Mouse (Mus musculus): ENCODE data around the gene Btbd19. TPM values are rescaled to one million over a fixed set of nuclear protein-coding genes. Genes with fewer than 3 reads are reported as not detected.

Btbd19 gene
- total RNA-seq, 2 experiments from 2014 or later, result 8.0 to 8.4 TPM

DNA sequence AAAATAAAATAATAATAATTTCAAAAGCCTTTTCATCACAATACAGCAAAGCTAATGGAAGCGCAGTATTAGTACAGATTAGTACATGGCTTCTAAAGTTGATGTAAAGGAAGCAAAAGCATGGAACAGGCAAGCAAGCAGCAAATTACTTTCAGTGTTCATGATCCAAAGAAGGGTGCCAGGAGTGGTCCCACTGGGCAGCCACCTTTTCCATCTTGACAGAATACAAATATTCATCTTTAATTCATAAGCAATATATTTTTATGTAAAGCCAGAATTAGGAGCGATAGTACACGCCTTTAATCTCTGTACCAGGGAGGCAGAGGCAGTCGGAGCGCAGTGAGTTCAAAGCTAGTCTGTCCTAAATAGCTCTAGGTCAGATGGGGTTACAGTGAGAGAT lies 5.9 kb downstream of the Btbd19 start:
- no peak for DNase-seq
- intact Hi-C loops (cut with DNase I), result no loop called here

DNA sequence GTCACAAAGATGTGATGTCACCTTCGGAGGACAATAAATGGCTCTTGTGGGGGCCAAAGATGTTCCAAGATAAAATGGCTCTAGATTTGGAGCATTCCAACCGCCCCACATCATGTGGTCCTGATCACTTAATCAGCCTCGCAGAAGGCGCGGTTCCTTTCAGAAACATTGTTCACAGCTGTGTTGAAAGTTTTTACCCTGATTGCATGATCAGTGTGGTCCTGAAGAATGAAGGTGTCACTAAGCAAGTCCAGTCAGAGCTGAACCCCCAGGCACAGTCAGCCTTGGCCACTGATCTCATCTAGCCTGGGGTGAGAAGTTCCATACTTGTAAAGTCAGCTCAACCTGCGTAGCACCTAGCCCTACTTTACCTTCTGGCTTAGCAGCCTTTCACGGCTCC lies 7.6 kb downstream of the Btbd19 start:
- intact Hi-C loops (cut with DNase I), result no loop called here
- no peak for DNase-seq

DNA sequence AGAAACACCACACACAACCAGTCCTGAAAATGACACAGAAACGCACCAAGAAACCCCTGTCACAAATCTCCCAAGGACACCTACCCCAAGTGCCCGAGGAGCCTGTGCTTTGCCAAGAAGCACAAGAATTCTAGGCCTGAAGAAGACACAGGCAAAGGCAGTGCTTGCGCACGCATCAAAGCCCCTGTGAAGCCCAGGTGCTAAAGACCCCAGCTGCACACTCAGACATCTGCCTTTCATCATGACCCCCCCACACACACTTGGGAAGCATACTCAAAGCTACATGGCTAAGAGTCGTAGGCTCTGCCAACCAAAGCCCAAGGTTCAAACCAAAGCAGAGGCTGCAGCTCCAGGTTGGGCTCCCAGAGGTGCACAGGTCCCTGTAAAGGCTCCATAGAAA lies 9.9 kb downstream of the Btbd19 start:
- DNase-seq, result no peak
- intact Hi-C loops (cut with DNase I), result no loop called here

DNA sequence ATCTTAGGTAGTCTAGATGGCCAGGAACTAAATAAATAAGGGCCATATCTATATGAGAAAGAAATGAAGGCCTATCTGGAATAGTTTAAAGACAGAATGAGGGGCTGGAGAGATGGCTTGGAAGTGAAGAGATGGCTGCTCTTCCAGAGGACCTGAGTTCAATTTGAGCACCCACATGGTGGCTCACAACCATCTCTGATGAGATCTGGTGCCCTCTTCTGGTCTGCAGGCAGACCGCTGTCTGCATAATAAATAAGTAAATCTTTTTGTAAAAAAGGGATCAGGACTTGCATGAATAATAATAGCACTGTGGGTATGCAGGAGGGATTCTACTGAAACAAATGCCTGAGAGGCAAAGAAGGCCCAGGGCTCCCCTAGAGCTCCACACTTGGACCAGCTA lies 12.3 kb downstream of the Btbd19 start:
- no peak for DNase-seq

DNA sequence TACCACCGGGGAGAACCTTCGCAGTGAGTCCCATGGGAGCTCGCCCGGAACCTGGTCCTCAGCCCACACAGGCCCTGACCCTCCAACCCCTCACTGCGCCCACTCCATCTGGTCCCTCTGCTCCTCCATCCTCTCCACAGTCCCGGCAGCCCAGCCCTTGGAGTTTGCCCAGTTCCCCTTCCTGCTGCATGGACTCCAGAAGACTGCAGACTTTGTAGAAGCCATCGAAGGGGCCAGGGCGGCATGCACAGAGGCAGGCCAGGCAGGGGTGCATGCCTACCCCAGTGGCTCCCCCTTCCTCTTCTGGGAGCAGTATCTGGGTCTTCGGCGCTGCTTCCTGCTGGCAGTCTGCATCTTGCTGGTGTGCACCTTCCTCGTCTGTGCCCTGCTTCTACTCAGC lies 14.5 kb downstream of the Btbd19 start:
- intact Hi-C loops (cut with DNase I), result no loop called here

More for the DNA sequence above, 12.3 kb downstream of the Btbd19 start:
- intact Hi-C loops (cut with DNase I), result no loop called here

DNA sequence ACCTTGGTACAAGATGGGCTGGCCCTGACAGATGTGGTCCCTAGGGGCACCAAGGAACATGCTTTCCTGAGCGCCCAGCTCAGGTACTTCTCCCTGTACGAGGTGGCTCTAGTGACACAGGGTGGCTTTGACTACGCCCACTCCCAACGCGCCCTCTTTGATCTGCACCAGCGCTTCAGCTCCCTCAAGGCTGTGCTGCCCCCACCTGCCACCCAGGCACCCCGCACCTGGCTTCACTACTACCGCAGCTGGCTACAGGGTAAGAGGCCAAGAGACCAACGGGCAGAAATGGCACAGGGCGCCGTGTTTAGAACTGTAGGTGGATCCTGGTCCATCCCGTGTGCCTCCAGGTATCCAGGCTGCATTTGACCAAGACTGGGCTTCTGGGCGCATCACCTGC lies 15.3 kb downstream of the Btbd19 start:
- DNase-seq, result no peak
- intact Hi-C loops (cut with DNase I), result no loop called here

More for the DNA sequence above, 14.5 kb downstream of the Btbd19 start:
- DNase-seq, result no peak

DNA sequence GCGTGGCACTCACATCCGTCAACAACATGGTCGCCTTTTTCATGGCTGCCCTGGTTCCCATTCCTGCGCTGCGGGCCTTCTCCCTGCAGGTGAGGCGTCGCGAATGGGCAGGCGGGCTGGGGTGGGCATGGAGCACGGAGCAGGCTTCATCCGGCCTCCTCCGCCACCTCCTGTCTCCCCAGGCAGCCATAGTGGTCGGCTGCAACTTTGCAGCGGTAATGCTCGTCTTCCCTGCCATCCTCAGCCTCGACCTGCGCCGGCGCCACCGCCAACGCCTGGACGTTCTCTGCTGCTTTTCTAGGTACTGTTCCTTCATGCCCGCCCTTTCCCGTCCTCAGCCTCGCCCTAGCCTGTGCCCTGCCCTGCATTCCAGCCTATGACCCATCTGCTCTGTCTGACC lies 16.2 kb downstream of the Btbd19 start:
- intact Hi-C loops (cut with DNase I), result no loop called here
- DNase-seq, result no peak

DNA sequence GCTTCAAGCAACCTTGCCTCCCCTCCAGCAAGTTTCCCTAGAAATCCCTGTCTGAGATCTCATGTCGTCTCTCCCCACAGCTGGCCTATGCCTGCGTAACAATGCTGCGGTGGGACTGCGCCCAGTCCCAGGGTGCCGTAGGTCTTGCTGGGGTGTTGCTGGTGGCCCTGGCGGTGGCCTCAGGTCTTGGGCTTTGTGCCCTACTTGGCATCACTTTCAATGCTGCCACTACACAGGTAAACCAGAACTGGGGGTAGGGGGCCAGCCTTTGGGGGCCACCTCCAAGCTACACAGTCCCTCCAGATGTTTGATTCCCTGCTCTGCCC lies 17.0 kb downstream of the Btbd19 start:
- intact Hi-C loops (cut with DNase I), result no loop called here

DNA sequence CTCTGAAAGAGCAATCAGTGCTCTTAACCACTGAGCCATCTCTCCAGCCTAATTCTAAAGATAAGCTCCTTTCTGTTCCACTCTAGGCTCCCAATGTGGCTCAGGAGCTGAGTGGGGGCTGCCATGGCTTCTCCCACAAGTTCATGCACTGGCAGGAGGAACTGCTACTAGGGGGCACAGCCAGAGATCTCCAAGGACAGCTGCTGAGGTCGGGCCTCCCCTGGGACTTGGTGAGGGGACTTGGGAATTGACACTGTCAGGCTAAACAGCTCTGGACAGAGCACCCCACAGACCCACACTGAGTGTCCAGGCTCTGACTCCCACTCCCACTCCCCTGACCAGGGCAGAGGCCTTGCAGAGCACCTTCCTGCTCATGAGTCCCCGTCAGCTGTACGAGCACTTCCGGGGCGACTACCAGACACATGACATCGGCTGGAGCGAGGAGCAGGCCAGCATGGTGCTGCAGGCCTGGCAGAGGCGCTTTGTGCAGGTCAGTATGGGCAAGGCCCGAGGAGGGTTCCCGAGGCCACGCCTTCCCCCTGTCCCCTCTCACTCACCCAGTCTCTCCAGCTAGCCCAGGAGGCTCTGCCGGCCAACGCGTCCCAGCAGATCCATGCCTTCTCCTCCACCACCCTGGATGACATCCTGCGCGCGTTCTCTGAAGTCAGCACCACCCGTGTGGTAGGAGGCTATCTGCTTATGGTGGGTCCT lies 17.6 kb downstream of the Btbd19 start:
- no peak for DNase-seq
- intact Hi-C loops (cut with DNase I), result no loop called here

More for the DNA sequence above, 17.0 kb downstream of the Btbd19 start:
- no peak for DNase-seq

DNA sequence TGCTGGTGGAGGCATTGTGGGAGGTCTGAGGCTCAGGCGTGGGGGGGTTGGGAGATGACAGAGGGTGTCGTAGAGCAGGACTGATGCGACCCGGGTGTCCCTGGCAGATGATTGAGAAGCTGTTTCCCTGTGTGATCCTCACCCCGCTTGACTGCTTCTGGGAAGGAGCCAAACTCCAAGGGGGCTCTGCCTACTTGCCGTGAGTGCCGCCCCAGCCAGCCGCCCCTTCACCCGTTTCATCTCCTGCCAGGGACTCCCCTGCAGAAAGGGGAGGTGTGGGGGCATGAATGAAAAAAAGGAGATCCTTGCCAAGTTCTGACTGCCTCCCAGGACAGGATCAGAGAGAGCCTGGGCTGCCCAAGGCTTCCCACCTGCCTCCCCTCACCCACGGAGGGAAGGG lies 20.4 kb downstream of the Btbd19 start:
- DNase-seq, result peak; percentile 49
- intact Hi-C loops (cut with DNase I), result no loop called here

DNA sequence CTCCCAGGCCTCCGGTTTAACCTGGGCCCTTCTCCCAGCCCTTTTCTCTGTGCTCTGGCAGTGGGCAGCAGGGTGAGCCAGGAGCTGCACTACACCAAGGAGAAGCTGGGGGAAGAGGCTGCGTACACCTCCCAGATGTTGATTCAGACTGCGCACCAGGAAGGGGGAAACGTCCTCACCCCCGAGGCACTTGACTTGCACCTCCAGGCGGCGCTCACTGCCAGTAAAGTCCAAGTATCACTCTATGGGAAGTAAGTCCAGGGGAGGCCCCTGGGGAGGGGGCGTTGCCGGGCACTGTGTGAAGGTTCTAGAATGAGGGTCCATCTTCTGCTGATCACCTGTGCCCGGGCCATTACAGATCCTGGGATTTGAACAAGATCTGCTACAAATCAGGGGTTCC lies 20.9 kb downstream of the Btbd19 start:
- intact Hi-C loops (cut with DNase I), result no loop called here
- no peak for DNase-seq

DNA sequence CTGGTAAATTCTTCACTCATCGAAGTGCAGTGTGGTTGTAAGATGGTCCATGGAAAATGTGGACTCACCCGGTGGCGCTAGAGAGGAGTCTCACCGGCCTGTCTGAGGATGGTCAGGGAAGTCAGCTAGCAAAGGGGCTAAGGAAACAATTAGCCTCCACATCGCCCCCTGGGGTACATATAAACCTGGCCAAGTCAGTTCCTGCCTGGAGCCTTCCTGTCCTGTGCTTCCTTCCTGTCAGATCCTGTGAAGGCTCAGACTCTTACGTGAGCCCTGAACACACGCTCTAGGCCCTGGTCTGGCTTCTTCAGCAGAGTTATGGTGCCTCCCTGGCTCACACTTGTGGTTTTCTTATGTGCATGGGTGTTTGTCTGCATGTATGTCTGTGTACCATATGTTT lies 24.3 kb downstream of the Btbd19 start:
- intact Hi-C loops (cut with DNase I), result no loop called here
- DNase-seq, result peak; percentile 67

DNA sequence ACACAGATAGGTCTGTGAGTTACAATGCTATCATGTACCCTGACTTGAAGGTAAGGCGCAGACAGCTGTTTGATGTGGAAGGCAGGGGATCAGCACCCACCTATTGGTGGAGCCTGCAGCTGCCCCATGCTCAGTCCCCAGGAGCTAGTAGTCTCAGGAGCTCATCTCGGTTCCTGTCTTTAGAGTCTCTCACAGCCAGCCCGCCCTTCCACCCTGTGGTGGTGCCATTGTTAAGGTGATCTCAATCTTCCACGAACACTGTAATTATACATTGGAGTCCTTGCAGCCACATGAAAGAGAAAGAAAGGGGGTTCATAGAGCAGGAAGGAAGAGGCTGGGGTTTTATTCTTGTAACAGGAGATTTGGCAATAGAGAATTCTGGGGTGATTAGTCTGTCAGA lies 25.5 kb downstream of the Btbd19 start:
- DNase-seq, result no peak
- intact Hi-C loops (cut with DNase I), result no loop called here

DNA sequence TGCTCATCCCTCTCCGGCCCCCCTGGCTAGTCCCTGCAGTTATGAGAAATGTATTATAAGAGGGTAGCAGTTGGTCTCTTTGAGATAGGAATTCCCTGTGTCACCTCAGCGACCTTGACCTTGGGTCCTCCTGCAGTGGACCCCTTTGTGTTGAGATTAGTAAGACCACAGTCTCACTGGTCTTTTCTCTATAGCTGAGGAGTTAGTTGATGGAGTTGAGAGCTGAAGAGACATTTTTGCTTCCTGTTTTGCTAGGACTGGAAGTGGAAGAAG lies 26.8 kb downstream of the Btbd19 start:
- no peak for DNase-seq
- intact Hi-C loops (cut with DNase I), result no loop called here

DNA sequence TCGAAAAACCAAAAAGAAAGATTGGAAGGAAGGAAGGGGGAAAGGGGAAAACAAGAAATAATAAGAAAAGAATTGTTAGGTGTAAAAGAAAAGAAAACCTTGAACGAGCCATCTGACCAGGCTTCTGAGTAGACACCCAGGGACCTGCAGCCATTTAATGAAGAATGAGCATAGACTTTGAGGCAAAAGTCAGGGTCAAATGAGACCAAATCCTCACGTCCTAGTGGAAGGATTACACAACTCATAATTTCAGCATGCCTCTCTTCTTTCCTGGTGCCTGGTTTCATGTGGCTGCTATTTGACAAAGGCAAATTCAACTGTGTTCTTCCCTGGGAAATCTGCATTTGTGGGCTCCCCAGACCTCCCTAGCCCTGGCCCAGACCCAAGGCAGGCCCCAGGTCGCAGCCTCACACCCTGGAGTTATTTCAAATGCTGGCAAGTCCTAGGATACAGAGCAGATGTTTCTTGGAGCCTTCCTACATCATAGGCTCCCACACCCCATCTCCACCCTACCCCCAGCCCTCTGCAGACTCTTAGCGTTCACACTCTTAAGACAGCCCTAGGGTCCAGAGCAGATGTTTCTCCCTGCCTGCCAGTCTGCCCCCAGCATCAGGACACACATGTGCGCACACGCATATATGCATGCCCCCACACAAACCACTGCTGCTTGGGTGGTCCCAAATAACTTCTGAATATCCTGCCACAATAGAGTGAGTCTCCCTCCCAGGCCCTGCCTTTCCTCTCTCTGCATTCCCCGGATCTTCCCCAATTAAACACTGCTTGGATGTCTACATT lies 27.4 kb downstream of the Btbd19 start:
- DNase-seq, result no peak
- intact Hi-C loops (cut with DNase I), result no loop called here

DNA sequence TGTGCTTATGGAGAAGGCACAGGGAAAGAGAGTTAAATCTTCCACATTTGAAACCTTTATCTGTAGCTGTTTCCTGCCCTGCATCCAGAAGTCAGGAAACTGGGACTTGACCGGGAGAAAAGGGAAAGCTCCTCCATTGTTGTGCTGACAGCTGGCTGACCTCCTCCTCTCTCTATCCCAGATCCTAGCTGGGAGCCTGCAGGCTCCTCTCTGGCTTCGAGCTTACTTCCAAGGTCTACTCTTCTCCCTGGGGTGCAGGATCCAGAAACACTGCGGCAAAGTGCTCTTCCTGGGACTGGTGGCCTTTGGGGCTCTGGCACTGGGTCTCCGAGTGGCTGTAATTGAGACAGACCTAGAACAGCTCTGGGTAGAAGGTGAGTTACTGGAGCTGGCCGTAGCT lies 28.9 kb downstream of the Btbd19 start:
- DNase-seq, result no peak
- intact Hi-C loops (cut with DNase I), result no loop called here

DNA sequence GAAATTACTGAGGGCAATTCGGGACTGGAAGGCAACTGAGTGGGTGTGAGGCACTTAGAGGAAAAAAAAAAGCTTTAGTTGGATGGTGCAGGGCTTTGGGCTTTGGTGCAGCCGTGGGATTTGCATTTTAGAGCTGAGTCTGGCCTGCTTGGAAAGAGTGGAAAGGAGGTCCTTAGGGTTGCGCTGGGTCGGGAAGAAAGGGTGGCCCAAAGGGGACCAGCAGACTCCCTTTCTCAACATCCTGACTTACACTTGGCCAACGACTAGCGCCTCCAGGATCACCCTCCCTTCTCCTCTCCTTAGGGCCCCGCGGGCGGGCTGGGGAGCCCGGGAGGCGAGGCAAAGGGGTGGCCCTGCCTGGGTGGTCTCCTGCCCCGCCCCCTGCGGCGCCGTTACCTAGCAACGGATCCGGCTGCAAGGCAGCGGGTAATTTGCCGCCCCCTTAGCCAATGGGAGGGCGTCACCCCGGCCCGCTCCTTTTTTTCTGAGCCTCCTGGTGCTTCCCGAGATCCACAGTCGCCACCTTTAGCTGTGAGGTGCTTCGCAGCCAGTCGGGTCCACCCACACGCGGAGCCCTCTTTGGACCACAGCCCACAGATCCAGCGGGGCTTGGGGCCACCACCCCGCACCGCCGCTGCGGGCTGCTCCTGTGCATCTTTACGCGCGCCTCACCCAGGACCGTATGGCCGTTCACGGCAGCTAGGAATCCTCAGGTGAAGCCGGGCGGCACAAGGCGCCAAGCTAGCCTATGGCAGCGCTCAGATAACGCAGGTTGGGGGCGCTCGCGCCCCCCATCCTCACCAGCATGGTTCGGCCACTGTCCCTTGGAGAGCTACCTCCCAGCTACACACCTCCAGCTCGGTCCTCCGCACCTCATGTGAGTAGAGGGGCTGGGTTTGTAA lies 29.7 kb downstream of the Btbd19 start, which contains the start of gene Ptch2:
TSS of gene Ptch2 (plus strand) at position 525 of the 902 bp plus-strand sequence.
- DNase-seq, result peak; percentile 91
- intact Hi-C loops (cut with DNase I), result no loop called here

DNA sequence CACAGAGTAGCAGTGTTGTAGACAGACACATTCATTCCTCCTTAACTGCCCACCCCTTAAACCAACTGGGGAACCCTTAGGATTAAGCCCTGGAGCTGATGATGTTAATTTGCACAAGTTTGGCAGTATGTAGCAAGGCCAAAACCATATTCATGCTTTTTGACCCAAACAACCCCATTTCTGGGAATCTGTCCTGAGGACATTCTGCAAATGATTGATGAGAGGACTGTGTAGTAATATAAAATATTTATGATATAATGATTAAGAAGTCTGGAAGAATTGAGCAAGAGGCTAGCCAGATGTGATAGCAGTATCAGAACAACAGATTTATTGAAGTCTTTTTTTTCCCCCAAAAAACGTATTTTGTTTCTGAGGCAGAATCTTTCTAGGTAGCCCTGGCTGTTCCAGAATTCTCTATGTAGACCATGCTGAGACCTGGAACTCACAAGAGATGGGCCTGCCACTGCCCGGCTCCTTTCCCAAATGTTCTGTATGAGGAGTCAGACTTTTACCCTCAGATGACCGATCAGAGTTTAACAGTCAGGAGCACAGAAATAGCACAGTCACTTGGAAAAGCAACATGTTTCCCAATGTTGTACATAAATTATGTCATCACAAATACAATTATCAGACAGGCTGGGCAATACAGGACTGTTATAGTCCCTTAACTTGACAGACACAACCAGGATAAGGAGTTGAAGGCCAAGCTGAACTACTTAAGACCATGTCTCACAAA lies 30.7 kb downstream of the Btbd19 start:
- intact Hi-C loops (cut with DNase I), result no loop called here
- DNase-seq, result no peak

DNA sequence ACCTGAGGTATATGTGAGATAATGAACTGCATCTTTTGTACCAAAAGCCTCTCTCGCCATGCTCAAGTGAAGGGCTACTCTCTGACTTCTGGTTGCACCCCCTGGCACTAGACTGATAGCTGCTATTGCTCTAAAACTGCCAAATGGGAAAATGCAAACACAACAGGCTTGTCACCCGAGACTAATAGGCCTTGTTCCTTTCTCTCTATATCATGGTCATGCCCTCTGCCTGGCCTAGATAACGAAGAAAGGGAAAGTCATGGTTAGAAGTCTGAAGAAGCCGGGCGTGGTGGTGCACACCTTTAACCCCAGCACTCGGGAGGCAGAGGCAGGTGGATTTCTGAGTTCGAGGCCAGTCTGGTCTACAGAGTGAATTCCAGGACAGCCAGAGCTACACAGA lies 34.9 kb downstream of the Btbd19 start:
- no peak for DNase-seq
- intact Hi-C loops (cut with DNase I), result no loop called here

DNA sequence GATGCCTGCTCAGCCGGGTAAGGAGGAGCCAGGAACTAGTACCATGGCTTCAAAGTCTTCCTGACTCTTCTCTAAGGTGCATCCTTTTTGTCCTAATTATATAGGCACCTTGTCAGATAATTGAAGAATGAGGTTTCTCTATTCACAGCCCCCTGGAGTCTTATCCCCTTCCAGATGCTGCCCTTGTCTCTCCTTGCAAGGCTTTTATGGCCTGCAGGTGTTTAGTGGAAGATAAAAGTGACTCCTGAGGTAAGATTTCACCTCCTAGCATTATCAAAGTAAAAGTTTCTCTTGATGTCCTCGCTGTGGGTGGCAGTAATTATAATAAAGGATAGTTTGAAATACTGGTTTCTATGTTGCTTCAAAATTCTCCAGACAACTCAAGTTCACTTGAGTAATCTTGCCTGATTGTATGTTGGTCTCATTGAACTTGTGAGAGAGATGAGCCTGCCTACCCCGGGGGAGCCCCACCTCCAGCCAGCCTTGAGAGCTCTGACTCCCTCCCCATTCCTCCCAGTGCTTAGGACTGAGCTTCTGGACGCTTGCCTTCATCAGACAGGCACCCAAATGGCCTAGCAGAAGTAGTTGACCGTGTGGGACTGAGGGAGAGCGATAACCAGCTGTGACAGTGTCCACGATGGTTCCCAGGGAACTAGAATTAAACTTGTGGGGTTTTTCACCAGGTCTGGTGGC lies 37.4 kb downstream of the Btbd19 start:
- DNase-seq, result no peak
- intact Hi-C loops (cut with DNase I), result no loop called here

Data from left cerebral cortex, postnatal 4 days (tissue).